Mouse (Mus musculus) urinary bladder, postnatal 14 days (tissue): ENCODE results near the gene Pkdrej.
A peak's percentile ranks its signal among the peaks of the same experiment; 100 is the strongest.
"Not testable (repeated sequence)": the region's sequence is repeated elsewhere in the genome, so short reads cannot be mapped to it uniquely, and the experiment has no call there.

Experiments
- DNase-seq: peaks from one replicate; pipeline ENCODE4 v3.0.0; 2021; ENCODE audit warnings: low spot score

The Pkdrej gene

DNA sequence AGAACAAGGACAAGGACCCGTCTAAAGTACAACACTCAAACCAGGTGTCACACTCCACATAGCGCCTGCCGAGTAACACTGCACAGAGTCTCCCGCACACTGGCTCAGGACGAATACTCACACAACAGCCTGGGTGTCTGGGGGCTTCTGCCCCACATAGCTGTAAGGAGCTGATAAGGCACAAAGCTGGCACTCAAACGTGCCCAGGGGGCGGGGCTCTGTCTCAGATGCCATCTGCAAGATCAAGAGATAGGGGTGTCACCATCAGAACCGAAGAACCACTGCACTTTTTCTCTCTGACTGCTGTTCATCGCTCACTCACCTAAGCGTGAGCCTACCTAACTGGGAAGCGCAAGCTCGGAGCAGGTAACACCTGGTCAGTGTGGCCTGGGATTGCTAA lies 12.4 kb downstream of the Pkdrej start:
- no peak for DNase-seq

DNA sequence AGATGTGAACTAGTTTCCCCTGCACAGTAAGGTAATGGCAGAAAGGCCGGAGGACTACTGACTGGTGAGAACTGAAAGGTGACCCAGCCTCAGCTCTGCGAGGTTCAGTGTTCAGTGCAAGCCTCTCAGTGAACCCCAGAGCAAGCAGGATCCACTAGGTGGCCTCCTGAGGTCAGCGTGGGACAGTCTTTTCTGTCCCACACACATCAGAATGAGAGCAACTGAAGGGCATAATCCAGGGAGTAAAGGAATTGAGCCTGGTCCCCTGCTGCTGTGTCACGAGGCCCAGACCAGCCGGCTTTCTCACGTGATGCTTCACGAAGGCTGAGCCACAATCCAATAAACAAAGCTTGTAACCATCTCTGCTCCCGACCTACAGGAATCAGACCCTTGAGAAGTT lies 13.1 kb downstream of the Pkdrej start:
- DNase-seq = no peak

DNA sequence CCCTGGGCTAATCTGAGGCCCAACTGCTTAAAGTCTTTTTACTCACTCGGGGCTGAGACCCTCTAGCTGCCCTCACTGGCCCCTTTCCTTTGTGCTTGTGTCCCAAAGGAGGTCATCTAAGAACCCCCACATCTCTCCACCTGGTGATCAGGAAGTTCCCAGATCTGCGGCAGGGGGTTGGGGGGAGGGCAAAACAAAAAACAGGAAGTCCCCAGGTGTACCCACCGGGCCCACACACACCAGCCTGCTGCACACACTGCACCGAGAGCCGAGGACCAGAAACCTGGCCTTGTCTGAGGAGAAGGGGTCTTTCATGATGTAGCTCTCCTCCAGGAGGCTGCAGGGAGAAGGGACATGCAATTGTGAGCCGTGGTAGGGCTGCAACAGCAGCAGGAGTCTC lies 13.5 kb downstream of the Pkdrej start:
- no peak for DNase-seq

DNA sequence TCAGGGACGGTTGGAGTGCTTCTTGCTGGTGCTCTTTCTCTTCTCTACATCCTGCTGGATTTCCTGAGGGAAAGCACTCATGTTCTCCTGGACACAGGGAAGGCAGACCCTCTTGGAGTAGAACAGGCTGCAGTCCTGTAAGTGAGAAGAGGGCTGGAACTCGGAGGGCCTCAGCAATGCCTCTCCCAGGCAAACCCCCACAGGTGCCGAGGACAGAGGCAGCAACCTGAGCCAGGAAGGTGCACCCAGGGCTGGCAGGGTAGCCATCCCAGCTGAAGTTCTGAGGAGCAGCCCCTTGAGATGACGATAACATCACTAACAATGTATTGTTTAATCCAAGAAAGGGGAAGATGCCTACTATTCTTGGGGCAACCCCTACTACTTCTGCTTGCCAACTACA lies 14.1 kb downstream of the Pkdrej start:
- no peak for DNase-seq

DNA sequence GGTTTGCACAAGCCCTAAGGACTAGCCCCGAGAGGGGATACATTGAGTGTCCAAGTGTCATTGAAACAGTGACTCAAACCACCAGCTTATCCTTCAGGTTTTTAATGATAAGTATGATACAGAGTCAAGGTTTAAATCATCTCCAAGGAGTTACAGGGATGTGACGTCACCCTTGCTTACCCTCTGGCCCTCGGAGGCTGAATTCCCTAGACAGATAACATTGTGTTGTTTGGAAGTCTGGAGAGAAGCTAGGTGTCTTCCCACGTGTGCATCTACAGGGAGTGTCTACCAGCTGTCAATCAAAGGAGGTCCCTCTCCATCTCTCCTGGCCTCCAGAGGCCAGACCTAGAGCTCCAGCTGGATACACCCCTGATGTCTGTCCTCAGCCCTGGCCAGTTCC lies 14.6 kb downstream of the Pkdrej start:
- DNase-seq = no peak

DNA sequence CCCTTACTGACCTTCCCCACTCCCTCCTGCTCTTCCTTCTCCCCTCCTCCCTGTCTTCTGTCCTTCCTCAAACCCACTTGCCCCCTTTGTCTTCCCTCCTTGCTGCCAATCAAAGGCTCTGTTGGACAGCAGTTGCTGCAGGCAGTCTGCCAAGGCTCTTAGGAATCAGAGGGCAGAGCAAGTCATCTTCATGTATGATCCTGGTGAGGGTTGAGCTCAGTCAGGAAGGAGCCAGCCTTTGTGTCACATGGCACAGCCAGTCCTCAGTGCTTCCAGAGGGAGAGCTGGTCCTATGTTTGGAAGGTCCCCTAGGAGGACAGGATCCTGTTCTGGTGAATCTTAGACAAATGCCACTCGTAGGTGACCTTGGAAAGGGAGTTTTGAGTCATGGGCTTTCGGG lies 18.6 kb downstream of the Pkdrej start:
- no peak for DNase-seq

DNA sequence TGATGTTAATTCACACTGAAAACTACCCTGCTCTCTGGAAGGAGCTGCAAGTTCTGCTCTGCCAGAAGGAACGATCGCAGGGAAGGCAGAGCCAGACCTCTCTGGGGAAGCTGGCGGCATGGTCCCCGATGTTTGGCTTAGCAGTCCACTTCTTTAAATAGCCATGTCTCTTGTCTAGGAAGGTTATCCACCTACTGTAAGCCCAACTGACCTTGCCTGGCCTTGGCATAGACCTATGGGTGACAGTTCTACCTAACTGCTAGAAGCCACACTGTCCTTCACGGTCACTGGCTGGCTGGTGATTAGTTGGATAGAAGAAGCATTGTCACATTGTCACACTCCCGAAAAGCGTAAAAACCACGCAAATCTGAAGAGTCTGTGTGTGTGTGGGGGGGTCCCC lies 22.9 kb downstream of the Pkdrej start:
- DNase-seq = no peak

DNA sequence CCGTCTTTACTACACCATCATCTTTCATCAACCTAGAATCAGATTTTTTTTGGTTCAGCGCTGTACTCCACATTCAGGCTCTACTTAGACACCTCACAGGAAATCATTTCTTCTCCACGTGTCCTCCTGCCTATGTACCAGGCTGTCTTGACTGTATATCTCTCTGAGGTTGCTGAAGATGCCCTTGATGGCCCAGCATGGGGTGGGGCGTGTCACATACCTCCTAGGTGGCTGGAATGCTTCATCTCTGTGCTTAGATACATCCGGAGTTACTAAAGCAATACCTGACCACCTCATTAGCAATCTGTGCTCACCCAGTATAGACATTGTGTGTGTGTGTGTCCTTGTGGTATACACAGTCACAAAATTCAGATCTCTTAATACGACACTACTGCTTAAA lies 26.0 kb downstream of the Pkdrej start:
- no peak for DNase-seq

DNA sequence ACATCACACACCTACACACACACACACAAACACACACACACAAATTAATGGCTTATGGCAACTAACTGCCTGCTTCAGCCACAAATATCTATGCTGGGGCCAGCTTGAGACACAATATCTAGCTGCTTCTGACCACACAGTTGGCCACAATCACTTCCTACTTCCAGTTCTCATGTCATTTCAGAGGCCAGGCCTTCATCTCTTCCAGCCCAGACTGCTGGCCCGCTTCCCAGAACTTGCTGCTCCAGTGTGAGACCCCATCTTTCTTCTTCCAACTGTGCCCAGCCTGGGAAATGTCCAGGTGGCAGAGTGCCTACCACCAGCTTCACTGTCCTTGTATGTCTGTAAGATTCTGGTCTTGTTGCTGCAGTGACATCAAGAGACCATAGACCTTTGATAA lies 28.7 kb downstream of the Pkdrej start:
- peak; percentile 24 for DNase-seq

DNA sequence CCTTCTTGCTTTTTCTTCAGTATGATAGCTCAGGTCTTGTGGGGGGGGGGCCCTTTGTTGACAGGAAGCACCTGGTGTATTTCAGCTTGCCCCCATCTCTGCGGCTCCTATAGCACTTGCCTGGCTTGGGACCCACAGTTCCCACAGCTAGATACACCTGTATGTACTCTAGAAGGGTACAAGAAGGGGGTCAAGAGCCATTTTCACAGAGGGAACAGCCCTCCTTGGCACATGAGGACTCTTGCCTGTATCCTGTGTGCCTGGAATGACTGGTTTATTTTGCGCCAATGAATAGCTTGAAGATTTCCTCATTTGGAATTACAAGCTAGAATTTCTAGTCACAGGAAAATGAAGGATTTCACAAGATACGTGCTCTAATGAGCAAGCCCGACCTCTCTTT lies 30.1 kb downstream of the Pkdrej start:
- no peak for DNase-seq

DNA sequence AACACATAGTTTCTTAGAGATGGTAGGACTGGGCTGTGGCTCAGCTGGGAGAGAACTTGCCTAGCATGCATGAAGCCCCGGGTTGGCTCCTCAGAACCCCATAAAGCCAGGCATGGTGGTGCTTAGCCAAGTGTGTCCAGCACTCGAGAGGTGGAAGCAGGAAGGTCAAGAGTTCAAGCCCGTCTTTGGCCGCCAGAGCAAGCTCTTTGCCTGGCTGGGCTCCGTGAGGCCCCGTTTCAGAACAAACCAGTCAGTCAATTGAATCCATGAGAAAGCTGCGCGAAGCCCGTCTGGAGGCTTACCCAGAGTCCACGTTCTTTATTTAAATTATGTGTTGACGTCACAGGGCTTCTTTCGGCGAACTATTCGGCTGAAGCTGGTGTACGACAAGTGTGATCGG lies 32.9 kb downstream of the Pkdrej start:
- DNase-seq = no peak

DNA sequence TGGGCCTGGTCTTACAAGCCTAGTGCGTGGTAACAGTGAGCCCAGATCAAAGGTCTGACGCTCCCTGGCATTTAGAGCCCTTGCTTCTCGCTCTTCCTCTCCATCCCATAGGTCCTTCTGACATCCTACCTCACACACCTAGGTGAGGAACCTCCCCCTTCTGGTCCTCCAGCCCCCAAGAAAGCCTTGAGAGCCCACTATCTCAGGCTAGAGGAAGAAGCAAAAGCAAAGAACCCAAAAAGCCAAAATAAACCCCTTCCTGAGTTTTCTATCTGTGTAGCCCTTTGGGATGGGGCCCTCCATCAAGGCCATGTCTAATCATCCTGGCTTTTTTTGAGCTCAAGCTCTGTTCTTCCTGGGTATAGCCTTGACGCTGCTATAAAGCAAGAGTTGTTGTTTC lies 33.5 kb downstream of the Pkdrej start:
- no peak for DNase-seq

DNA sequence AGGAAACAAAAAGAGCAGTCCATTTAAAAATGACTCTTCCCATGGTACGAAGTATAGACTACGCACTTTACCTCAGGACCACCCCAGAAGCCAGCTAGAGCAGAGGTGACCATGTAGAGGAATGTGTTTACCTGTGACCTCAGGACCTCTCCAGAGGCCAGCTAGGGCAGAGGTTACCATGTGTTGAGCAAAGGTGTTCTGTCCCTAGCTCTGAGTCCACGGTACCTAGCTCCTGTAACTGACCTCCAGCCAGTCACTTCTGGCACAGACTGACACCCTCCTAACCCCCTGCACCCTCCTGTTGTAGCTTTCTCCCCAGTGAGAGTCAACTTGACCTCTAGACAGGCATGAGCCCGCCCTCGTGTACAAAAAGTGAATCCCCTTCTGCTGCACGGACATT lies 34.1 kb downstream of the Pkdrej start:
- no peak for DNase-seq

DNA sequence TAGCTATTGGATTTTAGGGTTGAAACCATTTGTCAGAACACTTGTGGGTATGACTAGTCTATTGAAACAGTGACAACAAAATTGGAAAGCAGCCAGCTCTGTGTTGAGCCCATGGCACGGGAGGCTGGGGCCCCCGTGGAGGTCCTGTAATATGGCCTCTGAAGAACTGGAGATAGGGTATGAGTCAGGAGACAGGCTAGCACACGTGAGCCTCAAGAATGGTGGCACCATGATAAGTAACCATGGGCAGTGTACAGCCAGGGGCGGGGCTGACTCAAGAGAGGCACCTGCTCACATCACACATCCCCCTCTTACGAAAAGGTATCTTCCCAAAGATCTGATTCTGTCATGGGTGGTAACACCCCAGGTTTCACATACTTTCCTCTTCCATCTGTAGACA lies 34.8 kb downstream of the Pkdrej start:
- DNase-seq = peak; percentile 23

DNA sequence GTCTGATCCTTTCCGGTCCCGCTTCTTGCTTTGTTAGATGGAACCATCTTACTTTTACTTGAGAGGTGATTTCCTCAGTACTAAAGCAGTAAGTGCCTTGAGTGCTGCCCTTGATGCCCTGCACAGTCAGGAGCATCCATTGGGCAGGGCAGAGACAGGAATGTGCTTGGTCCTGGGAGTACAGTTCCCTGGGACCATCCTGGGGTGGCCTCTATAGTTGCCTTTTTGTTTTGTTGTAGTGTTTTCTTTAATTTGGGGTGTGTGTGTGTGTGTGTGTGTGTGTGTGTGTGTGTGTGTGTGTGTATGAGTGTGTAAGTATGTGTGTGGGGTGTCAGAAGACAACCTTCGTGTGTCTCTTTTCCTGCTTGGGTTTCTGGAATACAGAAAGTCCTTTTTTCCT lies 37.2 kb downstream of the Pkdrej start:
- no peak for DNase-seq

DNA sequence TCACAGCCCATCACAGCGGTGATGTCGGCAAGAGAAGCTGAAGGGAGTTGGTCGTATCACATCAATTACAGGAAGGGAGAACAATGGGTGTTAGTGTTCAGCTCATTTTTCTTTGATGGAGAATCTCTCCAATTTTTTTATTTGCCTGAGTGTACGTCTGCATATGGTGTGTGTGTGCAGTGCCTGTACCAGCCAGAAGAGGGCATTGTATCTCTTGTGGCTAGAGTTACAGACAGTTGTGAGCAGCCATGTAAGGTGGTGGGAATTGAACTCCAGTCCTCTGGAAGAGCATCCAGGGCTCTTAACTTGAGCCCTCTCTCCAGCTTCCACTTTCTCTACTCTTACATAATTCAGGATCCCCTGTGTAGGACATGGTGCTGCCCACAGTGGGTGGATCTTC lies 38.4 kb downstream of the Pkdrej start:
- DNase-seq = no peak

DNA sequence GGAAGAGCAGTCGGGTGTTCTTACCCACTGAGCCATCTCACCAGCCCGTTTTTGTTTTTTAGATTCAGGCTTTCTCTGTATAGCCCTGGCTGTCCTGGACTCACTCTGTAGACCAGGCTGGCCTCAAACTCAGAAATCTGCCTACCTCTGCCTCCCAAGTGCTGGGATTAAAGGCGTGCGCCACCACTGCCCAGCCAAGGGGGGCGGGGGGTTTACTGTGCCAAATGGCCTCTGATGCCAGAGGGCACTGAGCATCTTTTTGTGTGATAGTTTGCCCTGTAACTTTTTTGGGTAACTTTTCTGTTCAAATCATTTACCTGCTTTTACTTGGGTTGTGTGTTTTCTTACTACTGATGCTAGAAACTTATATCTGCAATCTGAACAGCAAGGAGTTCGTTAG lies 42.6 kb downstream of the Pkdrej start:
- DNase-seq = not testable (repeated sequence)

DNA sequence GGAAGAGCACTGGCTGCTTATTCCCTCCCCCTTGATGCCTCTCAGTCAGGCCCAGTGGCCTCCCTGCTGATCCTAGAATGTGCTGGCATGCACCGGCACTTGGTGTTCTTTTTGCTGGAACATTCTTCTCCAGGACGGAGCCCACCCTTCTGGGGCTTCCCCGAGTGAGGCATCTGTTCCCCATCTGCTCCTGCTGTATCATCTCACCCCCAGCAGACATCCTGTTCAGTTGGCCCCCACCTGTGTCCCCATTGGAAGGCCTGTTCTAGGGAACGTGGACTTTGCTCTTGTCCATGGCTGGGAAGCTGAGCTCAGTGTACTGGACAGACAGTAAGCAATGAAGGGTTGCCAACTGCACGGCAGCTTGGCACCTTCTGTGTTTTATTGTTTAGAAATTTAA lies 44.8 kb downstream of the Pkdrej start:
- no peak for DNase-seq

DNA sequence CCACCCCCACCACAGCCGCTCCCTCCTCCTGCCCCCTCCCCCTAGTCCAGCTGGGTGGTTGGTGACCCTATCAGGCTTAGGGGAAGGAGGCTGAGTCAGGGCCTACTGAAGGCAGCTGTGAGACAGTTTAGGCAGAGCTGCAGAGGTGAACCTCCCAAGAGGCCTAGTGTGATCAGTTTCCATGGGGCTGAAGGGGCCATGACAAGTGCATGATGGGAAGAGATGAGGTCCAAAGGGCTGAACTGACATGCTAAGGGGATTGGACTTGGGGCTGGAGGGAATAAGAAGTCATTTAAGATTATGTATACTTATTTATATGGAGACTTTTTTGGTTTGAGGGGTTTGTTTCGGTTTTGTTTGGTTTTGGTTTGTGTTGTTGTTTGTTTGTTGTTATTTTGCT lies 45.3 kb downstream of the Pkdrej start:
- DNase-seq = no peak

DNA sequence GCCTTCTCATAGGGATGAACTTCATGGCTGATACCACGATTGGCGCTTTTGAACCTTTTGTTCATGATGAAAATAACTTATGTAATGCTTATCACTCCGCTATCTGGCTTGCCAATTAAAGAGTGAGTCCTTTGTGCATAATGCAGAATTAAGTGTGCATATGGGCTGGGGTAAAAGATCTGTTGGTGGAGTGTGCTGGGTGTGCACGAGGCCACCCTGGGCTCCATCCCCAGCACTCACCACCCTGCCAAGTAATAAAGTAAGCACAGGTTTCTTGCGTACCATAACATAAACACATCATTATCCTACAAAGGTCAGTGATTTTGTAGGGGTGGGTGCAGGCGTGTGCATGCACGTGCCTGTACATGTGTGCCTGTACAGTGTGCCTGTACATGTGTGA lies 46.5 kb downstream of the Pkdrej start:
- DNase-seq = no peak

DNA sequence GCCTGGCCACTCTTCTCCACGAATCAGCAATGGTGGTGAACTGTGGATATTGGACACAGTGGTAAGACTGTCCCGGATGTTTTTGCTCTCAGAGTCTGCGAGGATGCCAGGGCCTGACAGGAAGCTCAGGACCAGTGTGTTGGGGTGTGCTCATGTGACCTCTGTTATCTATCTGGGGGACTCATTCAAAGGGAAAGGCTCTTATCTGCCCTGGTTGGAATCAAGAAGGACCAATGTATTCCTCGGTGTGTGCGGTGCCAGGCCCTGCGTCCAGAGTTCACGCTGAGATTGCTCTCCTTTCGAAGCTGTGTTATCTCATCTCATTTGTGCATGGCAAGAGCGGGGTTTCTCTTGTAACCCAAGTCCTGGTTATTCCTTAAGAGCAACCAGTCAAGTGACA lies 47.1 kb downstream of the Pkdrej start:
- DNase-seq = no peak

DNA sequence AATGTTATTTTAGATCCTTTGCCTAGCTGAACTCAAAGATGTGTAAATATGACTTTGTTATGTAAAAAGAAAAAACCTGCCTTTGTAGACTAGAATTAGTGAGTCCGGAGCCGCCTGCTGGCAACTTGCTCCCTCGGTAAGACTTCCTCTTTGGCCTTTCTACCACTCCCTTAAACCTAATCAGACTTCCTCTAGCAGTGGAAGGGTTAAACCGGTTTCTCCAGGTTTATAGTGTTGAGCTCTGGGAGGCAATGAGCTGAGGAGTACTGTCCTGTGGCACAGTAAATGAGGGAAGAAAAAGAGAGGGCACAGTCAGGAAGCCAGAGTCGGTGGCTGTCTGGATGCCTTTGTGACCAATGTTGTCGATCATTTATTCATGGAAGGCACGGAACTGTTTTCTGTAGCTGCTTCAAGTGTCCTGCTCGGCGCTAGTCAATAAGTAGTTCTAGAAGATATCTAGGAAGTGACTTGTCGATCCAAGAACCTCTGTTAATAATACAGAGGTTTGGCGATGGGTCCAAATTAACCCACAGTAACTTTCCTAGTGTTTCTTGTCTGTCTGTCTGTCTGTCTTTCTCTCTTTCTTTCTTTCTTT lies 49.3 kb downstream of the Pkdrej start:
- peak; percentile 35 for DNase-seq

DNA sequence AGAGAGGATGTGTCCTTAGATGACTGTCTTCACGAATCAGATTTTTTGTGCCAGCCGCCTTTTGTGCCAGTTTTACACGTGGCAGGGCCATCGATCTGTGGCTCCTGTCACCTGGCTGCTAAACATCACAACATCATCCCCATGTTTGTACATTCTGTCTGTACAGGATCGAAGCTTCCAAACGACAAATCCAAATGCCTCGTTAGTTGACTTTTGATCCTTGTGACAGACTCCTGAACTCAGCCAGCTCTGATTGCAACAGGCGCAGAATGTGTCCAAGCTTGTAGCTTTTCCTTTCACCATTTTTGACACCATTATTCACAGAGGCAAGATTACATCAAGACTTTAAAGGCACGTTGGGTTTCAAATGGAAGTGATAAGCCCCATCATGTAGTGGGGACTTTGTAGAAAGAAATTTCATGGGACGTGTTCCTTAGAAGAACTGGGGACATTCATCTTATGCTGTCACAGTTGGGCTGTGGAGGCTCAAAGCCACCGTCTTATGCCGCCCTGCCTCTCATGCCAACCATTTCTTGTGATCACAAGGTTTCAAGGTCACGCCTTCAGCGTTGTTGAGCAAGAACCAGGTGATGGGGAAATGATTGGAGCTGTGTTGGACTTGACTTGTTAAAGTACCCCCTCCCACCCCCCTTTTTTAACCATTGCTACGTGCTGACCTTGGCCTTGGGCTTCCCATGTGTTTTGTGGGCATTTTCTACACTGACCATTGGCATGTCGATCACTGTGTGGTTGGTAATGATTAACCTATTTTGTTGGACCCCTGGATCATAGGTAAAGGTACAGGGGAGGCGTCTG lies 50.0 kb downstream of the Pkdrej start:
- DNase-seq = peak; percentile 14

DNA sequence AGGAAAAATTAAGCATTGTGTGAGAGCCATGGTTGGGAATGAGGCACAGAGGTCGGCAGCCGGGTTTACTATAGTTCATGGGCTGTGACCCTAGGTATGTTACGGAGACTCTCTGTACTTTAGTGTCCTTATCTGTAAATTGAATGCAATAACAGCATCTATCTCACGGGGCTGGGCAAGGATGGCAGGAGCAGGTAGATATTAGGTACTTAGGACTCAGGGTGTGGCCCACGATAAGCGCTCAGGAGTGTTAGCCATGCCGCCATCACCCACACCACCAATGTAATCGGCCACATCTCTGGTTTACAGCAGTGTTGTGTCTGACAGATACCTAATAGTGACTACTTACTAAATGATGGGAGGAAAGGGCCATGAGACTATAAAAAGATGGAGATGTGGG lies 52.5 kb downstream of the Pkdrej start:
- DNase-seq = no peak
